Mouse (Mus musculus) layer of hippocampus, adult 8-10 months (tissue): ENCODE data around the gene Rap1gap2. TPM values are rescaled to one million over a fixed set of nuclear protein-coding genes. Genes with fewer than 3 reads are reported as not detected.

Source experiments
- DNase-seq, 2 experiments: peaks; one replicate each; pipeline ENCODE4 v3.0.0; 2022; ENCODE audit warnings: low spot score in 2 of 2
- total RNA-seq, 4 experiments: library from RNA; stranded (reverse); gene quantifications; 2 replicates each; pipeline ENCODE4 v1.2.4; 2022

The Rap1gap2 gene
- 100 to 1,000 TPM; 115 to 147 (median 127) TPM for total RNA-seq

DNA sequence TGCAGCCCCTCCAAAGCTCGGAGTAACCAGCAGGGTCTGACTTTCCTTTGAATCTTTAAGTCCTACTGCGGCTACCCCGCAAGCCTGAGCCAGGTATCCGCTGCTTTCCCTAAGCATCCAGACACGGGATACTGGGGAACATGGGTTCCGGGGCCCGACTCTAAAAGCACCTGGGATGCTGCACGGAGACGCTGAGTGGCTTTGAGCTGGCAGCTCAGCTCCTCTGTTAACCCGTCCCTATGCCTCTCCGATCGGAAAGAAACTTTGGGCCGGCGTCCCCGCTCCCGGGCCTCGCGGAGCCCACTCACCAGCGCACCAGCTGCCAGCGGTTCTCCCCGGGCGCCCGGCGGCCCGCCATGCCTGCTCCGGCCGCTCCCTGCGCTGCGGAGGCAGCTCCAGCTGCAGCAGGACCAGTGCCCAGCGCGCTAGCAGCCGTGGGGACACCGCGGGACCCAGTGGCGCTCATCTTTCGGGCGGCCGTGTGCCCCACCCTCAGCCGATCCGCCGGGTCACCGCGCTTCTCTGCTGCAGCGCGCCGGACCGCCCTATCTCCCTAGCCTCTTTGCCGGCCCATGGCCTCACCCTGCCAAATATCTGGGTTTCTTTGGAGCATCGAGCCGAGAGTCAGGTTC lies at the start of gene Rap1gap2:
TSS of gene Rap1gap2 (minus strand) at position 371 of the 632 bp plus-strand sequence.
- no peak for DNase-seq

DNA sequence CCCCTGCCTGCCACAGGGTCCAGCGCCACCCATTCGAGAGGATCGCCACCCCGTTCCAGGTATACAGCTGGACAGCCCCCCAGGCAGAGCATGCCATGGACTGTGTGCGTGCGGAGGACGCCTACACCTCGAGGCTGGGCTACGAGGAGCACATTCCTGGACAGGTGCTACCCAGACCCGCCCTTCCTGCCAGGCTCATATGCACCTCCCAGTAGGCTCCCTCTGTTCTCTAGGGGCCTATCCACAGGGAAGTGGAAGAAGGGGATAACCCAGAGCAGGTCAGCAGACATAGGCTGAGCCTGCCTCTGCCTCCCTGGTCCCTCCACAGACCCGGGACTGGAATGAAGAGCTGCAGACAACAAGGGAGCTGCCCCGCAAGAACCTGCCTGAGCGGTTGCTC lies 49.6 kb upstream of the Rap1gap2 start:
- DNase-seq: no peak

DNA sequence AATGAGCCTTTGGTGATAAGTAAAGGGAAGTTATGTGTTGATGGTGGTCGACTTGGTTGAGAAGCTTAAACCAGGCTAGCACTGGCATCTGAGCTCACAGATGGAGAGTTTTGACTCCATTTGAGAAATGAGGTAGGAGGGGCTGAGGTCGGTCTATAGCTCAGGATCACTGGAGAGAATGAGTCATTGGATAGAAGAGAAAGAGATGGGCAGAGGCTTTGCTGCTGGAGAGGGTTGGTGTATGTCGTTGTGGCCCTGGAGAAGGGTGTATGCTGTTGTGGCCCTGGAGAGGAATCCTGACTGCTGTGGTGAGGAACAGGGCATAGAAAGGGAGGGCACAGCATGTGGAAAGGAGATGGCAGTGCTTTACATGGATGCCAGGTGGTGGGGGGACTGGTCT lies 45.2 kb upstream of the Rap1gap2 start:
- no peak for DNase-seq

DNA sequence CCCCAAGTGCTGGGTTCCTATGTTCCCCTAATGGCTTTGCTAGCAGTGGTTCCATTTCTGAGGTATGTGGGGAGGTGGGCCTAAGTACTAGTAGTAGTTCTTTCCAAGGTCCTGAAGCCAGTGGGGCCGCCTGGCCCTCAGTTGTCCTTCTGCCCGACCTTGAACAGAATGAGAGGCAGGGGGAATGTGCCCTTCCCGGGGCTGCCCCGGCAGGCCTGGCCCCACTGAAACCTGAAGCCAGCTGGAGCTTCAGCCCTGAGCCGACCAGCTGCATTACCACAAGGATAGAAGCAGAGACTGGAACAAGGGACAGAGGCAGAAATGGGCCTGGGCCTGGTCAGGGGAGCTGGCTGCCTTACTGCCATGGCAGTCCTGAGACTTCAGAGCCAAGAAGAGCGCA lies 42.7 kb upstream of the Rap1gap2 start:
- DNase-seq: no peak

DNA sequence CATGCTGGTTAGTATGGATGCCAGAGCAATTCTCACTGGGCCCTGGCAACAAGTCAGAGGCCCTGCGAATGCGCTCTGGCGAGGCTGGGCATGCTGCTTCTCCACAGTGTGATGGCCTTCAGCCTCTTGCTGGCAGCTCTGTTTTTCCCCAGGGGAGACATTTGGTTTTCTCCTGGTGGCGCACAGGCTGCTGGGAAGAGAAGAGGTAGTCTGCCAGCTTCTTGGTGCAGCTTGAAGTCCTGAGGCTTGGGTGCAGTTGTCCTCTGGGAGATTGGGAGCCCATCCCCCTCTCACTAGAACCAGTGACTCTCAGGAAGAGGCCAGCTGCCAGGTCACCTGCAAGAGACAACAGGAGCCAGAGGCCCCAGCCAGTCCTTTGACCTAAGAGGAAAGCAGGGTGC lies 42.1 kb upstream of the Rap1gap2 start:
- peak in 1 of 2 experiments; percentile 38 for DNase-seq

DNA sequence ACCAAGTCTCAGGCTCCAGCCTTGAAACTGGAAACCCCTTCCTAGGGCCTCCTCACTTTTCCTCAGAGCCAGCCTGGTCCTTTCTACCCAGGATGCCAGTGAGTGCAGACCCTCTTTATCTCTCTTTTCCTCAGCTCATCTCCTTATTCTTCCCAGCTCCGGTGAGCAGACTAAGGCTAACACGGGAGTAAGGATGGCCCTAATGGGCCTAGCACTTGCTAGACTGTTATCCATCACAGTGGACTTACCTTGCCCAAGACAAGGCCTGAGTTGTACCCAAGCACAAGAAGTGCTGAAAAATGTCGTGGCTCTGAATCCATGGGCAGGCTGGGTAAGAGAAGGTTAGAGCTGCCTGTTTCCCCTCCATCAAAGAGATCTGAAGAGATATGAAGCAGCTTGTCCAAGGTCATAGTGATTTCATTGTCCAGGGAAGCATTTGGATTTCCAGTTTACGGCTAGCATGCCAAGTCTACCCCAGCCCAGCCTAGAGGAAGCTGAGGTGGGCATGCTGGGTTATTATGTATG lies 39.9 kb upstream of the Rap1gap2 start:
- DNase-seq: no peak

DNA sequence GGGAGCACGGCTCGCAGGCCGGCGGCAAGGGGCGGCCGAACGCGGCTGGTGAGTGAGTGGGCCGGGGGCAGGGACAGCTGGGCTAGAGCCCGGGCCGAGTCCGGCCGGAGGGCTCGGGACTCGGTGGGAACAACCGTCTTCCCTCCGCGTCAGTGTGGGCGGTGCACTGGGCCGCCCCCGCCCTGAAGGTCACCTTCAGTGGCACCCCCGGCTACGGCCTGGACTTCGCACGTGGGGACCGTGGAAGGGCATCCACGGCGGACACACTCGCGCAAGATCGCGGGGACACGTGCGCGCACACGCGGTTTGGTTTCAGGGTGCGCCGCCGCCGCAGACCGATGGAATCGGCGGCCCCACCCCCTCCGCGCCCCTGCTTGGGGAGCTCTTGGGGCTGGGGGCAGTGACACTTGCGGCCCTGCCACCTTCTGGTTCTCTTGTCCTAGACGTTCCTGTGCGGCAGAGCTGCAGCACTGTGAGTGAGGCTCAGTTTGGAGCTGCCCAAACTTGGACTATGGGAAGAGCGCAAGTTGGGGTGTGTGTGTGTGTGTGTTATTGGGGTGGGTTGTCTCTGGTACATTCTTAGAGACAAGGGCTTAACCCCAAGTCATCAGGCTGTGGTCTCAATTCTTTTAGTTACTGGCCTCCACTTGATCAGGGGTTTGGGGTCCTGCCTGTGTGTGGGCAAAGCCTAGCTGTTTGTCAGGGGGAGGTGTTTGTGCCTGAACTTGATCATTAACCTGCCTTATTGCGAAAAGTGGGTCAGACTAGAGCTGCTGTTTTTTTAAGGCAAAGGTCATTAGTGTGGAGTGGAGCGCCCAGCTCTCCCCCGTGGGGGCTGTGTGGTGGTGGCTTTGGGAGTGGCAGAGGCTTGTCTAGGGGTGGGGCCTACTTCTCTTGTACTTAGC lies 39.2 kb upstream of the Rap1gap2 start:
- peak in 1 of 2 experiments; percentile 47 for DNase-seq

DNA sequence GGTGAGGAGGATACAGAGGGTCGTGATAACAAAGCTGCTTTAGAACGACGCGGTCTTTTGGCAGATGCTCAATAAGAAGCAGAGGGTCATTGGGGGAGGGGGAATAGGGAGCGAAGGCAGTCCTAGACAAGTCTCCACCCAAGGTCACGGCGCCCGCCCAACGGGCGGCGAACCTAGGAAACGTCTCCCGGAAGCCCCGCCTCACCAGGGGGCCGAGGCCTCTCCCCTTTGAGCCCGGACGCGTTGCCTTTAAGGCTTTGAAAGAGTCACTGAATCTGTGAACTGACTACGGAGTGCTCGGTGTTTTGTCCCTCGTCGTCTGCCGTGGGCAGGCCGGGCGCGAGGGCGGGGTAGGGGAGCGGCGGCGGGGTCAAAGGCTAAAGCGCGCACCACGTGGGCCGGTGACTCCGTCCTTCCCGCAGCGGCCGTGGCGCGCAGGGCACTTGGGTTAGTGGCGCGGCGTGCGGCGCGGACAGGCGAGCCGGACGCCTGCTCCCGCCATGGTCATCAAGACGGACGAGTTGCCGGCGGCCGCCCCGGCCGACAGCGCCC lies 38.5 kb upstream of the Rap1gap2 start, which contains the start of gene Cluh:
TSS of gene Cluh (plus strand) at position 401 of the 552 bp plus-strand sequence.
- peak; percentile 97 for DNase-seq

DNA sequence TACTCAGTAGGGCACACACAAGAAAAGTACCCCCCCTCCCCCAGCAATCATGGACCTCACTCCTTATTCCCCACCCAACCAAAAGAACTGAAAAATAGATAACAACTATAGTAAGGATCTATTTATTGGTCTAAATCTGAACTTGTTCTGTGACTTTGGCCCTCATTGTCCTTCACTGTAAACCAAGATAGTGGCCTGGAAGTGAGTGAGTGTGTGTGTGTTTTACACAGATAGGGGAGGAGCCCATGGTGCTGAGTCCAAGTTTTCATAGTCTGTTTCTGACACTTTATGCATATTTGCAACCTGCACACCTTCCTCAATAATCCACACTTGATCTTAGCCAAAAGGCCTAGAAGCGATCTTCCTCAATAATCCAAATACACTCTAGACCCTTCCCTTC lies 38.0 kb upstream of the Rap1gap2 start:
- DNase-seq: no peak

DNA sequence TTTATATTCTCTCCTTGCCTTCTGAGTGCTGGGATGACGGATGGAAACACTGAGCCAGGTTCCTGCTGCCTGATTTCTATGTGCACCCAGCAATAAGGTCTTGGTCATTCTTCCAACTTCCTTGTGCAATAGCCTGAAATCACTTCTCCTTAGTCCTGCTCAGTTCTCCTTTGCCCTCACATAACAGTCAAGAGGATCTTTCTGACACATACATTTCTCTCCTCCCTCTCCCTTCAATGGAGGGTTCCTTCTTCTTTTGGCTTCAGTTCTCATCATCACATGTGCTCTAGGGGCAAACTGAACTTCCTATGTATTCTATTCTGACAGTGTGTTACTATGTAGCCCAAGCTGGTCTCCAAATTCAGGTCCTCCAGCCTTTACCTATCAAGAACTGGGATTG lies 37.3 kb upstream of the Rap1gap2 start:
- DNase-seq: no peak

DNA sequence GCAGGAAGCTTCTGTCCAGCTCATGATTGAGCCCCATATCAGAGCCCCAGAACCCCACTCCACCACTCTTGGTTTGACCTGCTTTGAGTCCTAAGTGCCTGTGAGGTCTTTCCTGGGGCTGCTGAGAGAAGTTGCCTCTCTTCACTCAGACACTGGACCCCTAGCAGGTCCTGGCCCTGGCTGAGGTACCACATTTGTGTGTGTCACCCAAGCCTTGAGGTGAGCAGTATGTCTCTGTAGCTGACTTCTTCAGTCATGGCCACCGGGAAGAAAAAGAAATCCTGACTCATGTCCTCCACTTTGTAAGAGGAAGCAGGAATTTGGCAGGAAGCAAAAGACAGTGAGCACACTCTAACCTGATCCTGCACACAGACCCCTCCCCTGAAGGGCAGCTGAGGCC lies 28.9 kb upstream of the Rap1gap2 start:
- no peak for DNase-seq

DNA sequence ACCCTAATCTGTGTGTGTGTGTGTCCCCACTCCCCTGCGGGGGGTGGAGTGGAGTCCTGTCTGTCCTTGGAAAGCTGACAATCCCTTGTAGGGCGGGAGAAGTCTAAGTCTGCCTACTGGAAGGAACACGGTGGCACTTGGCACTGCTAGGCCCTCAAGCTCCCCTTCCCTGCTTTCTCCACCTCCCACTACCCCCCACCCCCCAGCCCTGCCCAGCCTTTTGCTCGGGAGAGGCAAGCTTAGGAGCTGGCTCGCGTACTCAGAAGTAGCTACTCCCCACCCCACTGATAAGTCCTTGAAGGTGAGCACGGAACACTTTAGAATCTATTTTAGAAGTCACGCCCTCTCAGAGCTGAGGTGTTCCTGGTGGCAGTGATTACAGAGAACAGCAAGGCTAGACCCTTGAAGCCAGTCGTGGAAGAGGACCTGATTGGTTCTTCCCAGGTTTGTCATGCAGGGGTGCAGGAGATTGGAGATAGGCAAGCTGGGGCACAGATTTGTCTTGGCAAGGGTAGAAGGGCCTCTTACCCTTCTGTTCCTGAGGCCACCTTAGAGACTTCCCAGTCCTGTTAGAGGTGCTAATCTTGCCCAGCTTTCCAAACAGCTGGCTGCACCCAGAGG lies 28.2 kb upstream of the Rap1gap2 start:
- no peak for DNase-seq

DNA sequence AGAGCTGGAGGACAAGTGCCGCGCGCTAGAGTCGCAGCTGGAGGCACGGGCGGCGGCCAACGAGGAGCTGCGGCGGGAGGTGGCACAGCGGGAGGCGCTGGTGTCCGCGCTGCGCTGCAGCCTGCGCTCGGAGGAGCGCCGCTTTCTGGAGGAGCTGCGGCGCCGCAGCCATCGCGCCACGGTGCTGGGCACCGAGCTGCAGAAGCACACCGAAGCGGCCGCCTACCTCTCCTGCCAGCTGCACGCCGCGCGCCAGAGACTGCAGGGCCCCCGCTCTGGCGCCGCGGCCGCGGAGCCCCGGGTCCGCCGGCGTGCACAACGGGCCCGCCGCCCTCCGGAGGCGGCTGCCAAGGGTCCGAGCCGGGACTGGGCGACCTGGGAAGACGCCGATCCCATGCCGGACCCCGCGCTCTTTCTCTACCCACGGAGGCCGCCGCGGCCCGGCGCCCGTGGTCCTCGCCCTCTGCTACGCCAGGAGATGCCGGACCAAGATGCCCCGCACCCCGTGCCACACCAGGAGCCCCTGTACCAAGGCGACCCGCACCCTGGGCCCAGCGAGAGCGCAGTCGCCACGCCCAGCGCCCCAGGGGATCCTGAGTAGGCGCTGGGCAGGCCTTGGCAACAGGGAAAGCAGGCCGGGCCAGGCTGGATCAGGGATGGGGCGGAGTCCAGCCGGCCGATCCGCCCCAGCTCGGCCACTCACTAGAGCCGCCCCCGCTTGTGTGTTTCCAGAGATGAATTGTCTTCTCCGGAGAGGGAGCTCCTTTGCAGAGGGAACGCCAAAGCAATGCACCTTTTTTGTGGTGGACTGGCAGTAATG lies 27.5 kb upstream of the Rap1gap2 start:
- peak in 1 of 2 experiments; percentile 61 for DNase-seq

DNA sequence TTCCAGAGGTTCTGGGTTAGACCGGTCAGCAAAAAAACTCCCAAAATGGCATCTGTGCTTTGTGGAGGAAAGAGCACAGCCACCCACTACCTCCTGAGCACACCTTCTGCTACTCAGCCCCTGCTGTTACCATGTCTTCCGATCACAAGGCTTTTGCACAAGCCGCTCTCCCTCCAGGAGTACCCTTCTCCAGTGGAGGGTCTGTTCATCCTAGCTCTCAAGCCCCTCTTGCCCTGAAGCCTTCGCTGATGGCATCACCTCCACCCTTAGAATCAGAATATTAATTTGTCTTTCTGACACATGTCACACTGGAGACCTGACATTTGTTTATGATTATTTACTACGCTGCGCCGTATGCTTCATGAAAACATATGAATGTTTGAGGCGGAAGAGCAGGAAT lies 26.8 kb upstream of the Rap1gap2 start:
- DNase-seq: no peak

DNA sequence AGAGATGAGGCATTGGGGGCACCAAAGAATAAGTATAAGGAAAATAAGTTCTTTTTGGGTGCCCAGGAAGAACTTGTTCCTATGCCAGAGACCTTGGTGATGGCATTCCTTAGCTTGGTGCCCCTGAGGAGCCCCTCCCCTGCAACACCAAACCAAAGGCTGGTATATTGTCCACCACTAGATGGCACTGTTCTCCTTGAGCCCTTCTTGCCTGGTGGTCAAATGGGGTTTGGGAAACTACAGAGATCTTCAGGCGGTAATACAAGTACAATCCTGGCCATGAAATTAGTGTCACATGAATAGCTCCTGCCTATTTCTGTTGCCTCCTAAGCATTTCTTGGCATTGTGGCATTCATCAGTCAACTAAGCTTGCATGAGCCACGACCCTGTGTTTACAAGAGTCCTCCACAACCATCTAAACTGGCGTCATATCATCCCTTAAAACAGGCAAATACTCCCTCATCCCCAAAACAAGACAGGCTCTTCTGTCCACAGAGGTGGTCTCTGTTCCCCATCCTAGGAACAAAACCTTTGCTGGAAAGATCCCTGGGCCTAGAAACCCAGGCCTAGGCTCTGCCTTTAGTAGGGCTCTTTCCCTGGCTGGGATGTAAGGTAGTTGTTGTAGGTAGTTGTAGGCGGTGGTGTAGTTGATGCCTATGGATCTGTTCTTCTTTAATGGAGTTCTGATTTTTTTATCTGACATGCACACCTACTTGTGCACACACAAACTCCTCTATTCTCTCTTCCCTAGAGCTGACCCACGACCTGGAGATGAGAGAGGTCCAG lies 24.0 kb upstream of the Rap1gap2 start:
- peak in 1 of 2 experiments; percentile 64 for DNase-seq

DNA sequence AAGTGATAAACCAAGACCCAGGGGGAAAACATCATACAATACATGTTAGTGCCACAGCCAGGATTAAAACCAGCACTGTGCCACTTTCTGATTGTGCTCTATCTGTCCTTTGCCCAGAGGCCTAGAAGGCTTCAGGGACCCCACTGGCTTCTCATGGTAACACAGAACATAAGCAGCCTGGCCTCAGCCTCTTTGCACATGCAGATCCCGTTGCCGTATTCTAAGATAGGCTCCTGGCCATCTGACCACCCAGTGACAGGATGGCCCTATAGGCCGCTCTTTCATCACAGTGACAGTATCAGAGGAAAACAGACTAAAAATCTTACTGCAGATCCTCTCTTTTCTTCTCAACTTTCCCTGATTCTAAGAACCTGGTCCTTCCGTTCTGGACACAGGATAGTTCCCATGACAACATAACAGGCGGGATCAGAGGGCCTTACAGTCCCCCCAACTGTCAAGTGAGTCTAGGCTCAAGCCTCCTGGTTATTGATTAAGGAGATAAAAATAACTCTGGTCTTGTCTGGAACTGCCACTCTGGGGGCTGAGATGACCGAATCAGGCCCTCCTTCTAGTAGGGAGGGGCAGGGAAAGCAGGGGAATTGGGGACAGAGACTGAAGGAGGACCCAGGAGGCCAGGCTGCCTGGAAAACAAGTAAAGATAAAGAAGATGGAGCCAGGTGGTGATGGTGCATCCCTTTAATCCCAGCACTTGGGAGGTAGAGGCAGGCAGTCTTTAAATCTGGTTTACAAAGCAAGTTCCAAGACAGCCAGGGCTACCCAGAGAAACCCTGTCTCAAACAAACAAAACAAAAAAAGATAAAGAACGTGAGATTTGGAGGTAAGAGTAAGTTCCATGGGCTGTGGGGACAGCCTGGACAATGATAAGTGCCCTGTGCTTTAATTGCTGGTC lies 21.4 kb upstream of the Rap1gap2 start:
- no peak for DNase-seq

DNA sequence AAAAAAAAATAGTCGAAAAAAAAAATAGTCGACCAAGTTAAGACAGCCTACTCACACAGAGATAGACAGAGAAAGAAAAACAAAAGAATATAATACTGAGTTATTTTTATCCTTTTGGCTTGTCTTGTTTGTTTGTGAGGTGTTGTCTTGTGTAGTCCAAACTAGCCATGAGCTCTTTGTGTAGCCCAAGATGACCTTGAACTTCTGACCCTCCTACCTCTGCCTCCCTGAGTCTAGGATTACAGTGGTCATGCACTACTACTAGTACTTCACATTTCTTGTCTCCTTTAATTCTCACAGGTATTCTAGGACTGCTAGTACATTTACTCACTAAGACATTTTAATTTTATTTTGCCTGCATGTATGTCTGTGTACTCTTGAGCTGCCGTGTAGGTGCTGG lies 16.8 kb upstream of the Rap1gap2 start:
- DNase-seq: no peak

DNA sequence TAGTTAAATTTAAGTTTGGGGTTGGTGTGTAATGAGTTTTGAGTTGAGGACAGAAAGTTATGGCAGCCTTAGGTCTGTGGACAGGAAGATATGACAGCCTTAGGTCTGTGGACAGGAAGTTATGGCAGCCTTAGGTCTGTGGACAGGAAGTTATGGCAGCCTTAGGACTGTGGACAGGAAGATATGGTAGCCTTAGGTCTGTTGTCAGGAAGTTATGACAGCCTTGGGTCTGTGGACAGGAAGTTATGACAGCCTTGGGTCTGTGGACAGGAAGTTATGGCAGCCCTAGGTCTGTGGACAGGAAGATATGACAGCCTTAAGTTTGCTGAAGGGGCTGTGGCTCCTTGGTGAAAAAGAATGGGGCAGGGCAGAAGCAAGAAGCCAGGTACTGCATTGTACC lies 14.6 kb upstream of the Rap1gap2 start:
- no peak for DNase-seq

DNA sequence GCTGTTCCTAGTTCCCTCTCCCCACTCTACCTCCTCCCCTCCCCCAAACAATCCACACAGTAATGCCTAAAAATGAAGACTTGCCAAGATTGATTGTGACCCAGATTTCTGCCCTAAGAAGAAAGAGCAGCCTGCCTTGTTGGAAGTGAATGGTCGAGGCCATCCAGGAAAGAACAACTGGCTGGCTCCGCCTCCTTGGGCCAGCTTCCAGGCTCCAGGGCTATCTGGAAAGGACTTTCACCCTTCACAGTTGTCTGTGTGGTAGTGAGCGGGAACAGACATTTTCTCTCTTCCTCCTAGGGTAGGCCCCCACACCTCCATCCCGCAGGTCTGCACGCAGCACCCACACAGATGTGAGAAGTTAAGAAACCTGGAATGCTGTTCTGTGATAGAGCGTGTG lies 13.0 kb upstream of the Rap1gap2 start:
- no peak for DNase-seq
